Mouse (Mus musculus): ENCODE data around the gene Acaca. TPM values are rescaled to one million over a fixed set of nuclear protein-coding genes. Genes with fewer than 3 reads are reported as not detected.

Gene Acaca
- polyA plus RNA-seq, 1 experiment, result 29.9 TPM

GRCm38 (mm10) chr11:84251170-84251569, 121.7 kb downstream of the Acaca start:
- Histone ChIP-seq H3K36me3 (ENCODE audit: control insufficient read depth, insufficient read depth) (peaks cover 59% of the 10 kb centered on the region), H3K27me3 (ENCODE audit: control insufficient read depth, insufficient read depth, insufficient read length) (no peaks in the 10 kb centered on the region), H3K4me3 (ENCODE audit: insufficient read depth, poor library complexity, severe bottlenecking) (no peak overlapping the region), H3K79me2 (ENCODE audit: control insufficient read depth, insufficient read depth) (no peaks in the 10 kb centered on the region), H3K79me3 (ENCODE audit: low read depth) (no peaks in the 10 kb centered on the region), H3ac (ENCODE audit: control insufficient read depth, insufficient read length, low read depth) (no peak overlapping the region)
- no peak for TF ChIP-seq USF1 (IDR thresholded peaks at IDR 0.05; ENCODE audit: low read depth)

- no peak overlapping the region for H3ac ChIP-seq (ENCODE audit: control insufficient read depth, insufficient read length, low read depth)
- H3K79me3 ChIP-seq (ENCODE audit: low read depth), result no peaks in the 10 kb centered on the region
- no peaks in the 10 kb centered on the region for H3K27me3 ChIP-seq (ENCODE audit: control insufficient read depth, insufficient read depth, insufficient read length)
- H3K4me3 ChIP-seq (ENCODE audit: insufficient read depth, poor library complexity, severe bottlenecking), result no peak overlapping the region
- no peaks in the 10 kb centered on the region for H3K79me2 ChIP-seq (ENCODE audit: control insufficient read depth, insufficient read depth)
- no peak for TF ChIP-seq CTCF (IDR thresholded peaks at IDR 0.05; ENCODE audit: control insufficient read depth, insufficient read depth, insufficient read length)
- TF ChIP-seq FOSL1 (IDR thresholded peaks at IDR 0.05; ENCODE audit: insufficient read depth, low read length, poor library complexity, severe bottlenecking), result no peak
- TF ChIP-seq USF1 (IDR thresholded peaks at IDR 0.05; ENCODE audit: low read depth), result no peak
- no peak for TF ChIP-seq MAX (IDR thresholded peaks at IDR 0.05)
- no peak for TF ChIP-seq MYOD1 (IDR thresholded peaks at IDR 0.05; ENCODE audit: control insufficient read depth, insufficient read length, low read depth)
- TF ChIP-seq MYOG (IDR thresholded peaks at IDR 0.05; ENCODE audit: control insufficient read depth, extremely low read depth, insufficient read length), result no peak
- peaks cover 59% of the 10 kb centered on the region for H3K36me3 ChIP-seq (ENCODE audit: control insufficient read depth, insufficient read depth)
Observed at GRCm38 (mm10) chr11:84252425-84252824, 123.0 kb downstream of the Acaca start.

- no peak overlapping the region for H3ac ChIP-seq (ENCODE audit: control insufficient read depth, insufficient read length, low read depth)
- H3K27me3 ChIP-seq (ENCODE audit: control insufficient read depth, insufficient read depth, insufficient read length), result no peaks in the 10 kb centered on the region
- H3K4me3 ChIP-seq (ENCODE audit: insufficient read depth, poor library complexity, severe bottlenecking), result no peak overlapping the region
- H3K36me3 ChIP-seq (ENCODE audit: control insufficient read depth, insufficient read depth), result peaks cover 56% of the 10 kb centered on the region
- no peaks in the 10 kb centered on the region for H3K79me2 ChIP-seq (ENCODE audit: control insufficient read depth, insufficient read depth)
- no peaks in the 10 kb centered on the region for H3K79me3 ChIP-seq (ENCODE audit: low read depth)
- no peak for TF ChIP-seq CEBPB (IDR thresholded peaks at IDR 0.05; ENCODE audit: low read depth)
- no peak for TF ChIP-seq MAX (IDR thresholded peaks at IDR 0.05)
- no peak for TF ChIP-seq USF1 (IDR thresholded peaks at IDR 0.05; ENCODE audit: low read depth)
- no peak for TF ChIP-seq MYOG (IDR thresholded peaks at IDR 0.05; ENCODE audit: control insufficient read depth, extremely low read depth, insufficient read length)
- TF ChIP-seq MYOD1 (IDR thresholded peaks at IDR 0.05; ENCODE audit: control insufficient read depth, insufficient read length, low read depth), result no peak
- no peak for TF ChIP-seq CTCF (IDR thresholded peaks at IDR 0.05; ENCODE audit: control insufficient read depth, insufficient read depth, insufficient read length)
- no peak for TF ChIP-seq FOSL1 (IDR thresholded peaks at IDR 0.05; ENCODE audit: insufficient read depth, low read length, poor library complexity, severe bottlenecking)
Observed at GRCm38 (mm10) chr11:84255879-84256278, 126.4 kb downstream of the Acaca start.

GRCm38 (mm10) chr11:84258053-84258710, 128.7 kb downstream of the Acaca start:
- TF ChIP-seq CEBPB (IDR thresholded peaks at IDR 0.05; ENCODE audit: low read depth), result no peak
- TF ChIP-seq CTCF (IDR thresholded peaks at IDR 0.05; ENCODE audit: control insufficient read depth, insufficient read depth, insufficient read length), result no peak
- TF ChIP-seq MYOG (IDR thresholded peaks at IDR 0.05; ENCODE audit: control insufficient read depth, extremely low read depth, insufficient read length), result no peak
- no peak for TF ChIP-seq MYOD1 (IDR thresholded peaks at IDR 0.05; ENCODE audit: control insufficient read depth, insufficient read length, low read depth)
- no peak for TF ChIP-seq USF1 (IDR thresholded peaks at IDR 0.05; ENCODE audit: low read depth)
- no peak for TF ChIP-seq MAX (IDR thresholded peaks at IDR 0.05)
- Histone ChIP-seq H3K4me3 (ENCODE audit: insufficient read depth, poor library complexity, severe bottlenecking) (no peak overlapping the region), H3K79me2 (ENCODE audit: control insufficient read depth, insufficient read depth) (no peaks in the 10 kb centered on the region), H3K27me3 (ENCODE audit: control insufficient read depth, insufficient read depth, insufficient read length) (no peaks in the 10 kb centered on the region), H3K36me3 (ENCODE audit: control insufficient read depth, insufficient read depth) (peaks cover 49% of the 10 kb centered on the region), H3K79me3 (ENCODE audit: low read depth) (no peaks in the 10 kb centered on the region), H3ac (ENCODE audit: control insufficient read depth, insufficient read length, low read depth) (no peak overlapping the region)

GRCm38 (mm10) chr11:84264490-84264889, 135.0 kb downstream of the Acaca start:
- no peak overlapping the region for H3ac ChIP-seq (ENCODE audit: control insufficient read depth, insufficient read length, low read depth)
- TF ChIP-seq CEBPB (IDR thresholded peaks at IDR 0.05; ENCODE audit: low read depth) (no peak), FOSL1 (IDR thresholded peaks at IDR 0.05; ENCODE audit: insufficient read depth, low read length, poor library complexity, severe bottlenecking) (no peak), USF1 (IDR thresholded peaks at IDR 0.05; ENCODE audit: low read depth) (no peak), MAX (IDR thresholded peaks at IDR 0.05) (no peak), MYOG (IDR thresholded peaks at IDR 0.05; ENCODE audit: control insufficient read depth, extremely low read depth, insufficient read length) (no peak)
- H3K27me3 ChIP-seq (ENCODE audit: control insufficient read depth, insufficient read depth, insufficient read length), result no peaks in the 10 kb centered on the region
- peaks cover 75% of the 10 kb centered on the region for H3K36me3 ChIP-seq (ENCODE audit: control insufficient read depth, insufficient read depth)
- H3K4me3 ChIP-seq (ENCODE audit: insufficient read depth, poor library complexity, severe bottlenecking), result no peak overlapping the region
- no peaks in the 10 kb centered on the region for H3K79me2 ChIP-seq (ENCODE audit: control insufficient read depth, insufficient read depth)
- no peaks in the 10 kb centered on the region for H3K79me3 ChIP-seq (ENCODE audit: low read depth)

GRCm38 (mm10) chr11:84268068-84268467, 138.6 kb downstream of the Acaca start:
- Histone ChIP-seq H3K79me3 (ENCODE audit: low read depth) (no peaks in the 10 kb centered on the region), H3K36me3 (ENCODE audit: control insufficient read depth, insufficient read depth) (peaks cover 81% of the 10 kb centered on the region), H3K27me3 (ENCODE audit: control insufficient read depth, insufficient read depth, insufficient read length) (no peaks in the 10 kb centered on the region), H3K79me2 (ENCODE audit: control insufficient read depth, insufficient read depth) (no peaks in the 10 kb centered on the region), H3ac (ENCODE audit: control insufficient read depth, insufficient read length, low read depth) (no peak overlapping the region), H3K4me3 (ENCODE audit: insufficient read depth, poor library complexity, severe bottlenecking) (no peak overlapping the region)
- TF ChIP-seq FOSL1 (IDR thresholded peaks at IDR 0.05; ENCODE audit: insufficient read depth, low read length, poor library complexity, severe bottlenecking) (no peak), MYOG (IDR thresholded peaks at IDR 0.05; ENCODE audit: control insufficient read depth, extremely low read depth, insufficient read length) (no peak), CTCF (IDR thresholded peaks at IDR 0.05; ENCODE audit: control insufficient read depth, insufficient read depth, insufficient read length) (no peak), USF1 (IDR thresholded peaks at IDR 0.05; ENCODE audit: low read depth) (no peak), CEBPB (IDR thresholded peaks at IDR 0.05; ENCODE audit: low read depth) (no peak), MAX (IDR thresholded peaks at IDR 0.05) (no peak), MYOD1 (IDR thresholded peaks at IDR 0.05; ENCODE audit: control insufficient read depth, insufficient read length, low read depth) (no peak)
